Comparison of ENCODE assay signal across 7 mouse cellular contexts in genomic region chr1:153185828-153186803, GRCm38 (mm10). TPM values are rescaled to one million over a fixed set of nuclear protein-coding genes. Genes with fewer than 3 reads are reported as not detected.
DNase-seq lines count a peak whose midpoint lies in the region; ATAC-seq and TF ChIP-seq lines count a peak whose summit lies in the region.

Gene Lamc2 (minus strand): TSS chr1:153186447.

- peak within 1 kb of the TSS; percentile 89 for H3K4me2 ChIP-seq in forebrain, embryonic 11.5 days (ENCODE audit: low read depth, low read length, severe bottlenecking)
- H3K4me2 ChIP-seq in intestine, postnatal 0 days (replicated peaks; ENCODE audit: low read depth), result peak within 1 kb of the TSS; percentile 84
- peak within 1 kb of the TSS; percentile 51 for H3K4me2 ChIP-seq in liver, embryonic 15.5 days

- ATAC-seq in forebrain, embryonic 11.5 days (replicated peaks; ENCODE audit: low FRiP score), result peak; percentile 49; the same call in 1 of the 2 replicates
- ATAC-seq in intestine, postnatal 0 days, result peak; percentile 97
- ATAC-seq in liver, embryonic 15.5 days (ENCODE audit: insufficient read depth), result no peak

- DNase-seq in adrenal gland, postnatal 14 days, result peak; percentile 31
- peak; percentile 61 for DNase-seq in forebrain, embryonic 11.5 days (ENCODE audit: low spot score)
- no peak for DNase-seq in spleen, postnatal 36 days (ENCODE audit: low spot score in 2 of 2)

- 0 out of 2 replicates have a peak, but pooled peaks have one; percentile 42 for TF ChIP-seq EP300 in ES-Bruce4 (IDR thresholded peaks at IDR 0.05; ENCODE audit: insufficient read depth, low read depth, low read length)

- peaks cover 2% of the 10 kb centered on the region; the same call in 1 of the 2 replicates for H3K27me3 ChIP-seq in ES-Bruce4 (ENCODE audit: control insufficient read depth, insufficient read depth, low read length, poor library complexity, severe bottlenecking)
- peaks cover 24% of the 10 kb centered on the region for H3K27me3 ChIP-seq in forebrain, embryonic 11.5 days (ENCODE audit: control insufficient read depth, insufficient read depth, low read length)
- no peaks in the 10 kb centered on the region for H3K27me3 ChIP-seq in intestine, postnatal 0 days (replicated peaks; ENCODE audit: control insufficient read depth, insufficient read depth, low read length)
- peaks cover 38% of the 10 kb centered on the region for H3K27me3 ChIP-seq in liver, embryonic 15.5 days

- TF ChIP-seq POLR2A in ES-Bruce4 (IDR thresholded peaks at IDR 0.05; ENCODE audit: insufficient read depth, low read length), result no peak
- no peak for TF ChIP-seq POLR2A in olfactory bulb, adult 2 months (IDR thresholded peaks at IDR 0.05; ENCODE audit: insufficient read depth, low read depth, low read length)

- peak within 1 kb of the TSS; percentile 50 for H3K4me3 ChIP-seq in ES-Bruce4 (ENCODE audit: low read depth, low read length)
- H3K4me3 ChIP-seq in forebrain, embryonic 11.5 days (ENCODE audit: low read depth, low read length), result peak within 1 kb of the TSS; percentile 39
- H3K4me3 ChIP-seq in intestine, postnatal 0 days (ENCODE audit: low read depth, low read length), result peak within 1 kb of the TSS; percentile 48
- peak within 1 kb of the TSS; percentile 15 for H3K4me3 ChIP-seq in liver, embryonic 15.5 days (replicated peaks)
- H3K4me3 ChIP-seq in olfactory bulb, adult 2 months (ENCODE audit: insufficient read depth, low read depth, low read length), result peak within 1 kb of the TSS; percentile 33

- no peak for TF ChIP-seq CTCF in ES-Bruce4 (IDR thresholded peaks at IDR 0.05; ENCODE audit: low read depth, low read length)
- TF ChIP-seq CTCF in intestine, postnatal 0 days (IDR thresholded peaks at IDR 0.05; ENCODE audit: low read depth), result no peak
- no peak for TF ChIP-seq CTCF in olfactory bulb, adult 2 months (IDR thresholded peaks at IDR 0.05; ENCODE audit: insufficient read depth, low read depth, low read length)

- 2% methylated on average over 46 of the region's 46 CpGs for WGBS in forebrain, embryonic 11.5 days
- 5% methylated on average over 46 of the region's 46 CpGs for WGBS in intestine, postnatal 0 days
- 3% methylated on average over 40 of the region's 46 CpGs for WGBS in liver, embryonic 15.5 days (ENCODE audit: insufficient replicate concordance)
- WGBS in olfactory bulb, adult 2 months, result 10% methylated on average over 46 of the region's 46 CpGs

- H3K27ac ChIP-seq in ES-Bruce4 (ENCODE audit: insufficient read depth, low read length), result no peak within 1 kb of the TSS; the same call in 1 of the 2 replicates
- H3K27ac ChIP-seq in forebrain, embryonic 11.5 days (ENCODE audit: low read depth, low read length), result no peak within 1 kb of the TSS
- peak within 1 kb of the TSS; percentile 46; the same call in 1 of the 2 replicates for H3K27ac ChIP-seq in intestine, postnatal 0 days (ENCODE audit: low read depth, low read length)
- H3K27ac ChIP-seq in liver, embryonic 15.5 days (replicated peaks), result no peak within 1 kb of the TSS
- H3K27ac ChIP-seq in olfactory bulb, adult 2 months (ENCODE audit: insufficient read depth, low read depth, low read length), result no peak within 1 kb of the TSS

- no peaks in the 10 kb centered on the region for H3K4me1 ChIP-seq in ES-Bruce4 (ENCODE audit: control insufficient read depth, insufficient read depth, low read length)
- H3K4me1 ChIP-seq in forebrain, embryonic 11.5 days (replicated peaks; ENCODE audit: control insufficient read depth, insufficient read depth, low read length), result peaks cover 3% of the 10 kb centered on the region; the same call in 1 of the 2 replicates
- H3K4me1 ChIP-seq in intestine, postnatal 0 days (replicated peaks; ENCODE audit: control insufficient read depth, insufficient read depth, low read length), result 0 out of 2 replicates have a peak, but pooled peaks cover 9% of the 10 kb centered on the region
- H3K4me1 ChIP-seq in liver, embryonic 15.5 days (replicated peaks), result no peaks in the 10 kb centered on the region
- H3K4me1 ChIP-seq in olfactory bulb, adult 2 months (ENCODE audit: control insufficient read depth, insufficient read depth, low read length), result peaks cover 7% of the 10 kb centered on the region

- H3K36me3 ChIP-seq in ES-Bruce4 (ENCODE audit: control insufficient read depth, insufficient read depth, low read length, poor library complexity, severe bottlenecking), result no peaks in the 10 kb centered on the region
- no peaks in the 10 kb centered on the region for H3K36me3 ChIP-seq in forebrain, embryonic 11.5 days (ENCODE audit: control insufficient read depth, insufficient read depth, low read length)
- H3K36me3 ChIP-seq in intestine, postnatal 0 days (ENCODE audit: control insufficient read depth, insufficient read depth), result no peaks in the 10 kb centered on the region
- H3K36me3 ChIP-seq in liver, embryonic 15.5 days (replicated peaks), result no peaks in the 10 kb centered on the region

- H3K9ac ChIP-seq in ES-Bruce4 (ENCODE audit: low read depth, poor library complexity, severe bottlenecking), result peak within 1 kb of the TSS; percentile 23
- peak within 1 kb of the TSS; percentile 45; the same call in 1 of the 2 replicates for H3K9ac ChIP-seq in forebrain, embryonic 11.5 days (ENCODE audit: low read length)
- peak within 1 kb of the TSS; percentile 50 for H3K9ac ChIP-seq in intestine, postnatal 0 days (ENCODE audit: low read depth, low read length)
- no peak within 1 kb of the TSS for H3K9ac ChIP-seq in liver, embryonic 15.5 days

- no peaks in the 10 kb centered on the region for H3K9me3 ChIP-seq in ES-Bruce4 (replicated peaks; ENCODE audit: control insufficient read depth, insufficient read depth, low read length, poor library complexity, severe bottlenecking)
- H3K9me3 ChIP-seq in forebrain, embryonic 11.5 days (ENCODE audit: control insufficient read depth, low read length), result no peaks in the 10 kb centered on the region
- H3K9me3 ChIP-seq in intestine, postnatal 0 days (ENCODE audit: control insufficient read depth), result no peaks in the 10 kb centered on the region
- no peaks in the 10 kb centered on the region for H3K9me3 ChIP-seq in liver, embryonic 15.5 days (replicated peaks)

RNA-seq across cellular contexts. Expression of gene Lamc2, which starts in this region (rescaled TPM):
- 46.1 TPM in 2 replicates for polyA plus RNA-seq in ES-Bruce4 (2011; ENCODE audit: insufficient read depth, insufficient read length, low read depth, missing spikeins)
- 0.70 and 2.1 TPM in 2 replicates for total RNA-seq in adrenal gland, postnatal 14 days (2021)
- polyA plus RNA-seq in forebrain, embryonic 11.5 days (2014; fragmentation: Nextera tagmentation; extraction: Ambion mirVana), result 0.48 and 0.55 TPM in 2 replicates
- 3.3 and 3.6 TPM in 2 replicates for polyA plus RNA-seq in intestine, postnatal 0 days (2015; fragmentation: Nextera tagmentation; extraction: Ambion mirVana)
- 0.22 and 0.28 TPM in 2 replicates for polyA plus RNA-seq in liver, embryonic 15.5 days (2015; fragmentation: Nextera tagmentation; extraction: Ambion mirVana)
- not detected in 2 replicates for polyA plus RNA-seq in olfactory bulb, adult 2 months (2012; ENCODE audit: insufficient read depth, insufficient read length, low replicate concordance, missing spikeins)

Comparison
In these comparisons a context has a peak if more than half of its experiments do, and no peak if none do; other contexts are left out.
1. RNA of gene Lamc2 (polyA plus RNA-seq): 46.1 TPM in ES-Bruce4; 3.3 to 3.6 TPM in intestine, postnatal 0 days, 0.48 to 0.55 TPM in forebrain, embryonic 11.5 days, 0.22 to 0.28 TPM in liver, embryonic 15.5 days and not detected in olfactory bulb, adult 2 months; every median in the first group is over 10 times any median in the second.
2. Peak in DNase-seq, ATAC-seq, H3K4me3 ChIP-seq, H3K9ac ChIP-seq and H3K4me2 ChIP-seq in forebrain, embryonic 11.5 days; RNA of the gene not detected or under 1 TPM.
3. Peak in every context shown above with its lines, with median percentiles within 50 percentile points of each other: H3K4me3 ChIP-seq and H3K4me2 ChIP-seq.